In genomic region chr11:116658238-116658637, GRCm38 (mm10) we compare ENCODE assay signal across 8 mouse cellular contexts. TPM values are rescaled to one million over a fixed set of nuclear protein-coding genes. Genes with fewer than 3 reads are reported as not detected.
DNase-seq lines count a peak whose midpoint lies in the region; ATAC-seq lines count a peak whose summit lies in the region.

No protein-coding gene starts in this region.

- H3K4me2 ChIP-seq in kidney, embryonic 16.5 days (replicated peaks; ENCODE audit: low read depth, low read length): peak overlapping the region; percentile 49
- no peak overlapping the region for H3K4me2 ChIP-seq in hindbrain, embryonic 14.5 days (replicated peaks)
- H3K4me2 ChIP-seq in midbrain, embryonic 14.5 days (ENCODE audit: low read length): peak overlapping the region; percentile 56

- 0 out of 2 replicates have a peak overlapping the region, but pooled peaks have one; percentile 46 for H3K9ac ChIP-seq in kidney, embryonic 16.5 days (replicated peaks; ENCODE audit: low read length)
- no peak overlapping the region for H3K9ac ChIP-seq in hindbrain, embryonic 14.5 days
- H3K9ac ChIP-seq in midbrain, embryonic 14.5 days (replicated peaks; ENCODE audit: low read length): no peak overlapping the region

- peak overlapping the region; percentile 82 for H3K27ac ChIP-seq in kidney, embryonic 16.5 days (ENCODE audit: low read length)
- H3K27ac ChIP-seq in embryonic facial prominence, embryonic 10.5 days (replicated peaks): peak overlapping the region; percentile 88
- H3K27ac ChIP-seq in hindbrain, embryonic 14.5 days: peak overlapping the region; percentile 85; the same call in 1 of the 2 replicates
- no peak overlapping the region for H3K27ac ChIP-seq in midbrain, embryonic 14.5 days (replicated peaks; ENCODE audit: low read depth, low read length)

- peak; percentile 28; the same call in 1 of the 2 replicates for ATAC-seq in kidney, embryonic 16.5 days (ENCODE audit: low FRiP score, low TSS enrichment)
- no peak for ATAC-seq in hindbrain, embryonic 14.5 days (ENCODE audit: low FRiP score)
- no peak; the same call in 1 of the 2 replicates for ATAC-seq in midbrain, embryonic 14.5 days (ENCODE audit: low FRiP score, low TSS enrichment)
- ATAC-seq in cerebellum, adult (ENCODE audit: insufficient number of reproducible peaks, low FRiP score, low TSS enrichment): no peak

- no peaks in the 10 kb centered on the region for H3K9me3 ChIP-seq in kidney, embryonic 16.5 days (ENCODE audit: low read length)
- H3K9me3 ChIP-seq in embryonic facial prominence, embryonic 10.5 days: no peaks in the 10 kb centered on the region
- no peaks in the 10 kb centered on the region for H3K9me3 ChIP-seq in hindbrain, embryonic 14.5 days (ENCODE audit: control insufficient read depth, low read length)
- no peaks in the 10 kb centered on the region for H3K9me3 ChIP-seq in midbrain, embryonic 14.5 days (ENCODE audit: control insufficient read depth, low read length)

- 58% methylated on average over 10 of the region's 10 CpGs for WGBS in kidney, embryonic 16.5 days
- WGBS in embryonic facial prominence, embryonic 10.5 days: 62% methylated on average over 10 of the region's 10 CpGs
- WGBS in hindbrain, embryonic 14.5 days: 59% methylated on average over 10 of the region's 10 CpGs
- WGBS in midbrain, embryonic 14.5 days: 58% methylated on average over 10 of the region's 10 CpGs

- H3K4me1 ChIP-seq in kidney, embryonic 16.5 days (ENCODE audit: insufficient read depth, low read length): peaks cover 52% of the 10 kb centered on the region
- H3K4me1 ChIP-seq in embryonic facial prominence, embryonic 10.5 days: peaks cover 83% of the 10 kb centered on the region
- peaks cover 47% of the 10 kb centered on the region for H3K4me1 ChIP-seq in hindbrain, embryonic 14.5 days (replicated peaks; ENCODE audit: control insufficient read depth, insufficient read depth, low read length)
- peaks cover 36% of the 10 kb centered on the region for H3K4me1 ChIP-seq in midbrain, embryonic 14.5 days (ENCODE audit: control insufficient read depth, insufficient read depth, low read length)

- H3K4me3 ChIP-seq in kidney, embryonic 16.5 days (ENCODE audit: low read length): no peak overlapping the region
- peak overlapping the region; percentile 55 for H3K4me3 ChIP-seq in embryonic facial prominence, embryonic 10.5 days
- no peak overlapping the region for H3K4me3 ChIP-seq in hindbrain, embryonic 14.5 days (replicated peaks; ENCODE audit: low read length)
- no peak overlapping the region for H3K4me3 ChIP-seq in midbrain, embryonic 14.5 days (replicated peaks; ENCODE audit: low read depth, low read length)

- no peaks in the 10 kb centered on the region for H3K36me3 ChIP-seq in kidney, embryonic 16.5 days (ENCODE audit: insufficient read depth, low read length)
- H3K36me3 ChIP-seq in embryonic facial prominence, embryonic 10.5 days (replicated peaks): no peaks in the 10 kb centered on the region
- H3K36me3 ChIP-seq in hindbrain, embryonic 14.5 days (replicated peaks; ENCODE audit: control insufficient read depth, insufficient read depth): no peaks in the 10 kb centered on the region
- no peaks in the 10 kb centered on the region for H3K36me3 ChIP-seq in midbrain, embryonic 14.5 days (ENCODE audit: control insufficient read depth, insufficient read depth, low read length)

- H3K27me3 ChIP-seq in kidney, embryonic 16.5 days (ENCODE audit: insufficient read depth, low read length): peaks cover 20% of the 10 kb centered on the region
- H3K27me3 ChIP-seq in embryonic facial prominence, embryonic 10.5 days (replicated peaks; ENCODE audit: low read depth, poor library complexity, severe bottlenecking): peaks cover 72% of the 10 kb centered on the region
- H3K27me3 ChIP-seq in hindbrain, embryonic 14.5 days (ENCODE audit: control insufficient read depth, insufficient read depth, low read length): 0 out of 2 replicates have a peak, but pooled peaks cover 2% of the 10 kb centered on the region
- H3K27me3 ChIP-seq in midbrain, embryonic 14.5 days (ENCODE audit: control insufficient read depth, insufficient read depth, low read length): peaks cover 11% of the 10 kb centered on the region; the same call in 1 of the 2 replicates

- no peak for DNase-seq in kidney, postnatal 25 days
- DNase-seq in embryonic facial prominence, embryonic 10.5 days (ENCODE audit: low spot score): peak; percentile 51
- no peak for DNase-seq in hindbrain, embryonic 14.5 days (ENCODE audit: low spot score)
- no peak for DNase-seq in midbrain, embryonic 14.5 days
- no peak for DNase-seq in spleen, postnatal 36 days (ENCODE audit: low spot score in 2 of 2)
- DNase-seq in Muller cell, postnatal 12 days (ENCODE audit: inconsistent ontology term): no peak

RNA-seq across cellular contexts. Expression of gene Cygb, which starts 4.1 kb away (rescaled TPM):
- polyA plus RNA-seq in kidney, embryonic 16.5 days (2015; fragmentation: Nextera tagmentation; extraction: Ambion mirVana): 17.0 and 17.5 TPM in 2 replicates
- polyA plus RNA-seq in embryonic facial prominence, embryonic 10.5 days (2016; fragmentation: Nextera tagmentation; extraction: Ambion mirVana): 5.0 and 5.7 TPM in 2 replicates
- polyA plus RNA-seq in hindbrain, embryonic 14.5 days (2014; fragmentation: Nextera tagmentation; extraction: Ambion mirVana): 26.5 and 29.7 TPM in 2 replicates
- 19.1 and 24.0 TPM in 2 replicates for polyA plus RNA-seq in midbrain, embryonic 14.5 days (2014; fragmentation: Nextera tagmentation; extraction: Ambion mirVana)

RNA-seq across cellular contexts. Expression of gene Prcd, which starts 4.9 kb away (rescaled TPM):
- 1.3 and 1.5 TPM in 2 replicates for polyA plus RNA-seq in kidney, embryonic 16.5 days (2015; fragmentation: Nextera tagmentation; extraction: Ambion mirVana)
- 0.76 and 1.2 TPM in 2 replicates for polyA plus RNA-seq in embryonic facial prominence, embryonic 10.5 days (2016; fragmentation: Nextera tagmentation; extraction: Ambion mirVana)
- 2.8 and 3.5 TPM in 2 replicates for polyA plus RNA-seq in hindbrain, embryonic 14.5 days (2014; fragmentation: Nextera tagmentation; extraction: Ambion mirVana)
- 1.6 and 3.3 TPM in 2 replicates for polyA plus RNA-seq in midbrain, embryonic 14.5 days (2014; fragmentation: Nextera tagmentation; extraction: Ambion mirVana)

RNA-seq across cellular contexts. Expression of gene Rhbdf2, which starts 31.4 kb away (rescaled TPM):
- polyA plus RNA-seq in kidney, embryonic 16.5 days (2015; fragmentation: Nextera tagmentation; extraction: Ambion mirVana): 11.4 and 12.8 TPM in 2 replicates
- 5.5 and 6.1 TPM in 2 replicates for polyA plus RNA-seq in embryonic facial prominence, embryonic 10.5 days (2016; fragmentation: Nextera tagmentation; extraction: Ambion mirVana)
- polyA plus RNA-seq in hindbrain, embryonic 14.5 days (2014; fragmentation: Nextera tagmentation; extraction: Ambion mirVana): 1.1 and 1.2 TPM in 2 replicates
- 0.61 and 0.63 TPM in 2 replicates for polyA plus RNA-seq in midbrain, embryonic 14.5 days (2014; fragmentation: Nextera tagmentation; extraction: Ambion mirVana)
